Mouse (Mus musculus) 3134 (cell line): Measurements from ENCODE around the gene Anapc2.

Experiments used
- DNase-seq: peaks from one replicate; pipeline ENCODE4 v3.0.0-alpha.2; 2011; ENCODE audit warnings: low spot score; ENCODE audit not compliant: insufficient read length; ENCODE audit errors: extremely low read depth

The Anapc2 gene

DNA sequence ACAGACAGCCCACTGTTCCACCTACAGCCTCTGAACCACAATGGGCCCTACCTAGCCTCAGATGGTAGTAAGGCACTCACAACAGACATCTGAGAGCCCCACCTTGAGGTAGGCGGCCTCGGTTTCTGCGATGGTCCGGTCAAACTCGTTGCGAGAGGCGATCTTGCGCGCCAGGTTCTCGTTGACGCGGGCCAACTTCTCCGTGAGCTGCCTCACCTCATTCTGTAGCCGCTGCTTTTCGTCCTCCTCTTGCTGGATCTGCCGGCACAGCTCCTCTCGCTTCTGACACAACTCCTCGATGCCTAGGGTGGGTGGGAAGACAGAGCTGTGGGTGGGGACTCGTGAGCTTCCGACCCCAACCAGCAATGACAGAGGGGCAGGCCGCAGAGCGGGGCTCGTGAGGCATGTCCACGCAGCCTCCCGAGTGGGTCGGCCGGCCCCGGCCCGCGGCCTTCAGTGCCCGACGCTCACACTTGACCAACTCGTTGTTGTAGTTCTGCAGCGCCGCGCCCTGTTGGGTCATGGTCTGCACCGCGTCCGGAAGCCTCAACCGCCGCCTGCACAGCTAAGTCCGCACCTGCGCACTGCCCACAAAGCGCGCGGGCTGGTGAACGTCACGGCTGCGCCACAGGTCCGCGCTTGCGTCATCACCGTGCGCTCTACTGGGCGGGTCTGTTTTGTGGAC lies at the start of gene Anapc2, which contains the start of gene Ssna1:
Gene Anapc2 (plus strand): TSS at position 652 of the 685 bp plus-strand sequence.
Gene Ssna1 (minus strand): TSS at position 612 of the 685 bp plus-strand sequence.
- peak; percentile 97 for DNase-seq

DNA sequence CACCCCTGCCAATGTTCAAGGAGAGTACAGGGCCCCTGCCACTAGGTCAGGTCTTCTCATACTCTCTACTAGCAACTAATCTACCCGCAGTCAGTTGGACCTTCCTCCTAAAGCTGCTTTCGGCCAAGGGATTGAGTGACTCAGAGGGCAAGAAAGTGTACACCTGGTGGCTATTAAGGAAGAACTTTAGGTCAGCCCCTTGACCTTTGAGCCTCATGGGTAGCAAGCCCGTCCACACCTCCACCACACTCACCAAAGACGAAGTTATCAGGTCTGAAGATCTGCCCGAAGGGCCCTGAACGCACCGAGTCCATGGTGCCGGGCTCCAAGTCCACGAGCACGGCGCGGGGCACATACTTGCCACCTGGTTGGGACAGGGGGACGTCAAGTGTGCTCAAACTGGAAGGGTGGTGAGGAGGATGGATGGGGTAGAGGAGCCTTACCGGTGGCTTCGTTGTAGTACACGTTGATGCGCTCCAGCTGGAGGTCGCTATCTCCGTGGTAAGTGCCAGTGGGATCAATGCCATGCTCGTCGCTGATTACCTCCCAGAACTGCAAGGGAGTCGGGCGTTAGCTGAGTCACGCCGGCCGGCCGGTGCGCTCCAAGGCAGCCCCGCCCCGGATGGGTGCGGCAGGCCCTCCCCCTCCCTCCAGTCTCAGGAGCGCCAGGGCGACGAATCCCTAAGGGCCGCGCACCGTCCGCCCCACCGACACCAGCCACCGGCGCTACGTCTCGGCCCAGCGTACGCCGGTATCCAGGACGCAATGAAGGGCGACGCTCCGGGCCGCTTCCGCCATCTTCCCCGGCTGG lies 48.4 kb upstream of the Anapc2 start:
- peak; percentile 92 for DNase-seq

DNA sequence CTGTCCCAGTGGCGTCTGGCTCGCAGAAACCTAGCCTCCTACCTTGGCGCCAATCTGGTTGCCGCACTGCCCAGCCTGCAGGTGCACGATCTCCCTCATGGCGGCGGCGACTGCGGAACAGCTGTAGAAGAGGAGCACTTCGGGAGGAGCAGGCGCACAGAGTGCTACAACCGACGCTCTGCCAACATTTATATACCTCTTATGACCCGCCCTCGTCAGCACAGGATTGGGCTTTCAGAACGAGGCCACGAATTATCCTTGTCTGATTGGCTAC lies 47.8 kb upstream of the Anapc2 start, which contains the start of gene Tubb4b:
Gene Tubb4b (minus strand): TSS at position 211 of the 274 bp plus-strand sequence.
- no peak for DNase-seq

DNA sequence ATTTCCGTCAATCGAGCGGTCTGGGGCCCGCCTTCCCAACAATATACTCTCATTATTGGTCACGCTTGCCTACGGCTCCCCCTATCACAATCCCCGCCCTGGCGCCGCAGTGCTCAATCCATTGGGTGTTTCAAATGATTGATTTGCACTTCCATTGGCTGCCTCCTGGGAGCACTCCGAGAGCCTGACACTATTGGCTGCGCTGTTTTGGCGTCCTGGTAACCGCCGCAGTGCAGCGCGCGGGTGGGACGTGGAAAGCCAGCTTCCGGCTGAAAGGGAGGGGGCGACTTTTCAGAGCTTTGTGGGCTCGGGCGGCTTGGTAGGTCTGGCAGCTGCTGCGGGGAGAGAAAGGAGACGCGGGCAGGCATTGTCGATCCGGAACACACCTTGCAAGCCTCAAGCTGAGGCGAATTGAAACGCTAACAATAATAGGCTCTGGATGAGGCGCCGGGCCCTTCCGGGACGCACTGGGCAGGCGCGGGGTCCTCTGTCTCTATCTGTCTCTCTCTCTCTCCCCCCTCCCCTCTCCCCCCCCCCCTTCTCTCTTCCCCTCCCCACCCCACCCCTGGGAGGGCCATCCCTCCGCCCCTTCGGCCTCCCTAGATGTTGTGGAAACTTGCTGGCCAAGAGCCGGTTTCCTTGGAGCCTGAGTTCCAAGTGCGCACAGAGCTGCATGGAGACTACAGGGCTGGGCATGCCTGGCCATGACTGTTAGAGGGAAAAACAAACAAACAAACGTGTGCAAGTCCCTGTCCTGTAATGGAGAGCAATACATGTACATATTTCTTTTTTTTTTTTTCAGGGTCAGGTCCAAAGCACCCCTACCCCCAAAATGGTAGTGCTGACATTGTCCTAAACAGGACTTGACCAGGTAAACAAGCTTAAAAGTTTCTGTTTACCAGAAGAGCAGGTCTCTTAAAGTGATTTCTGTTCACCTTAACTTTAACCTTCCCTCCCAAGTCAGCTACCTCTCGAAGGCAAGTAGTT lies 47.2 kb upstream of the Anapc2 start:
- peak; percentile 97 for DNase-seq

DNA sequence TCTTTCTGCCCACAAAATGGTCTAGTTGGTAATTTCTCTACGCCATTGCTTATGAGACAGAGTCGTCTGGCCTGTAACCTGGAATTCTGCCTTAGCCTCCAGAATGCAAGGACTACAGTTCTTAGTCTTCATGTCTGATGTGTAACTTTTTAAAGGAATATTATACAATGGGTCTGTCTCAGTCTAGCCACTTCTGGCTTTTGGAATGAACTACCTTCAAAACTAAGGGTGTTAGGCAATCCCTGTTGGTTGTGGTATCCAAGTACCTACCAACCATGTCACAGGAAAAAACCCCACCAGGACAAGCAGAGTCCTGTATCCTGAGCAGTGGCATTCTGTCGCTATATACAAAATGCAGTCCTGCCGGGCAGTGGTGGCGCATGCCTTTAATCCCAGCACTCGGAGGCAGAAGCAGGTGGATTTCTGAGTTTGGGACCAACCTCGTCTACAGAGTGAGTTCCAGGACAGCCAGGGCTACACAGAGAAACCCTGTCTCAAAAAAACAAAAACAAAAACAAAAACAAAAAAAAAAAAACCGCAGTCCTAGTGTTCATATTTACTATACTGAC lies 46.4 kb upstream of the Anapc2 start:
- DNase-seq: no peak

DNA sequence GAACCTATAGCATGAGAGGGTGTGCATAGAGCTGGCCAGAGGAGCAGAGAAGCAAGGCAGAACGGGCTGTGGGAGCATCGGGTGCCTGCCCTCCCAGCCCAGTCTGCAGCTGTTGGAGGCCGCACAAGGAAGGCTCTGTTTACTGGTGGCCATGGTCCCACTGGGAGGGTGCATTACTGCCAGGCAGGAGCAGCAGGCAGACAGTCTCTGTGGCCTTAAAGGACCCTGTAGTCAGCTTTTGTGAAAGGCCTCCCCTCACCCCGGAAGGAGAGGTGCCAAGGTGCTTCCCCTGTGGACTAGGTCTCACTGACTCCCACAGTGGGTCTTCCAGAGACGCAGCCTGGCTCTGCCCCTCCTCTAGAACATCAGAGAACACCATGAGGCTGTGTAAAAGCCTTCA lies 45.4 kb upstream of the Anapc2 start:
- DNase-seq: no peak

DNA sequence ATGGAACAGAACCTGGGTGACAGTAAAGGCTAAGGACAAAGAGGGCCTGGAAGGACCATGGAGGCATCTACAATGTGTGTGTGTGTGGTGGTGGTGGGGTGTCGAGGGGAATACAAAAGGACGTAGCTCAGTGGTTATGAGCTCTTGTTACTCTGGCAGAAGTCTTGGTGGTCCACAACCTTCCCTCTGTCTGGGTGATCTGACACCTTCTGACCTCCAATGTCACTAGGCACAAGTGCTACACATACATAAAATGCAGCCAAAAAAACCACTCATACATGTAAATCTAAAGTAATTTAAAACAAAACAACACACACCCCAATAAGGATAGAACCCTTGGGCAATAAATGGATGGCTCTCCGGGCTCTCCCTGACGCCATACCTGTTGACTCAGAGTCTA lies 44.9 kb upstream of the Anapc2 start:
- no peak for DNase-seq

DNA sequence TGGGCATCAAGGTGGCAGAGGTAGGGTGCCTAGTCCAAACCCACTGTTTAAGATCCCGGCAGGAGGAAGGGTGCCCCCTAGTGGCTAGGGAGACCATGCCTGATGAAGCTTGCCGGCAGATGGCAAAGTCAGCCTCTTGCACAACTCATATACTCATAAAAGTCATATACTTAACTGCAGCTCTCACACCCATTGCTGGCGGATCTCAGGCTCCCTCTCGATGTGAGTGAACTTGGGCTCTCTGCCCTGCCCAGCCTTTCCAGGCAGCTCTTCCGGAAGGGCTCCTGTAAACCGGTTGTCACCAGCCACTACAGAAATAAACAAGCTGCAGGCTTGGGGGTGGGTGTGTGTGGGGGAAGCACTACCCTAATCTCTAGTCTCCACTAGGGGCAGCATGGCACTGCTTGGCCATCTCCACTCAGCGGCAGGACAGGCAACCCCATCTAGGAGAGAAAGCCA lies 43.8 kb upstream of the Anapc2 start:
- peak; percentile 78 for DNase-seq

DNA sequence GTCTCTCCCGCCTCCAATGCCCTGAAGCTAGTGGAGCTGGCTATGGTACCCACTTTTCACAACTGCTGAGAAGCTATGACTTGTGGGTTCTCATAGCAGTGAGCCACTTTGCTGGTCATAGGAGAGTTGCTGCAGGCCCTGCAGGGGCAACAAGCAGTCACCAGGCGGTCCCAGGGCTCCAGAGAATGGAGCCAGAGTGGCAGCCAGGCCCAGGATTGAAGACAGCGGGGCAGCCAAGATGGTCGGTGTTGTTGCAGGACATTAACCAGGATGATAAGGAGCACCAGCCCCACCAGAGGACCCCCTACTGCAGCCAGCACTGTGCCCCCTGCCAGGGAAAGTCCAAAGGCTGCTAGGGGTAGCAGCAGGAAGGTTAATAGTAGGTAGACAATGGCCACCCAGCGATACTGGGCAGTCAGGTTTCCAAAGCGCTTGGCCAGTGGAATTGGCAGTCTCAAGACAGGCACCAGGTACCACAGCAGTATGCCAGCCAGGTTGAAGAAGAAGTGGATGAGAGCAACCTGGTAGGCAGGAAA lies 43.2 kb upstream of the Anapc2 start:
- no peak for DNase-seq

DNA sequence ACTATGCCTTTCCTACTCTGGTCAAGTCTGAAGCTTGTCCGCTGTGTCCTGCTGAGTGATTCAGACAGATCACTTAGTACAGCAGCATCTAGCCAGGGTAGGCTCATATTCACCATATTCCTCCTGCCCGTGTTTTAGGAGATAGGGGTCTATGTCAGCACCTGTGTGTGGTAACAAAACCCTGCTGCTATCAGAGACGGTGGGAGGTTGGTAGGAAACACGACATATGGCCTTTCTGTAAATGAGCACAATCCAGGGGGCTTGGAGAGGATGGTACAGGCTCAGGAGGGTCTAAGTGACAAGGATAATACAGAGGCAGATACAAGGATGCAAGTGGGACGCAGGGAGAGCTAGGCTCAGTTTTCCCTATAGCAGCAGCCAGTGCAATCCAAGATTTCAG lies 42.7 kb upstream of the Anapc2 start:
- DNase-seq: no peak

DNA sequence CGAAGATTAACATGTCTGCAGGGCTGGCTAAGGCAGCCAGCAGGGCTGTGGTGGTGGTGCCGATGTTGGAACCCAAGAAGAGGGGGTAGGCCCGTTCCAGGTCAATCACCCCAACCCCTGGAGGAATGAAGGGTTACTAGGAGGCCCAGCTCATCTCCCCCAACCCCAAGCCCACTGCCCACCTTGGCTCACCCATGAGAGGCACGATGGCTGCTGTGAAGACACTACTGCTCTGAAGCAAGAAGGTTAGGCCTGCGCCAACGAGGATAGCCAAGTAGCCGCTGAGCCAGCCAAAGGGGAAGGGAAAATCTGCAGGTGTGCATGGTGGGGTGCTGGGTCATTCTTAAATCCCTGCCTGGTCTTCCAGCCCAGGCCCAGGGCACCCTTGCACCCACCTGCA lies 41.7 kb upstream of the Anapc2 start:
- no peak for DNase-seq

DNA sequence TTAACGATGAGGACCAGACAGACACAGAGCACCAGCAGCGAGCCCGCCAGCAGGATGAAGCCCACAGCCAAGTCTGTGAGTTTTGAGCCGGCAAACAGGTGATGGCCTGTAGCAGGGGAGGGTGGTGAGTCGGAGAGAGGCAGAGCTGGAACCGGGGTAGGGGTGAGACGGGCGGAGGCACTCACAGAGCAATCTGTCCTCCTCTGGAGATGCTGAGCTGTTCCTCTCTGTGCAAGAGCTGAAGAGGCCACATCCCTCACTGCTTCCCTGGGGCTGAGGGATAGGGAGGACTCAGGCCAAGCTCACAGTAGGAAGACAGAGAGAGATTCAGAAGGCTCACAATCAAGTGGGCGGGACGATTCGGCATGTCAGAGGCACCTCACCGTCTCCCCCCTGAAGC lies 41.2 kb upstream of the Anapc2 start:
- DNase-seq: no peak

DNA sequence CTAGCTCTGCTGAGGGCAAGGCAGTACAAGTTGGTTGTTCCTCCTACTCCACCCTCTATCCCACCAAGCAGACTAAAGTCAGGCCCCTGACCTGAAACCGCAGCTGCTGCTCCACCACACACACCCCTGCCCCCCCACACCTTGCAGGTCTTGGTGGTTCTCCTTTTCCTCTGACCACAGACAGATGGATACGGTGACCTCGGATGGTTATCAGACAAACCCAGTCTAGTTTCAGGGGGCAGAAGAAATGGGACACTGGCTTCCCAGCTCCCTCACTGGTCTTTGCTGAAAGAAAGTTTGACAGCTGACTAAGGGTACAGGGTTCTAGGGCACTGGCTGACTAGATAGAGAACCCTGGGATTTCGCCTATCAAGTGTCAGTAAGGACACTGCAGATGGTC lies 38.9 kb upstream of the Anapc2 start:
- no peak for DNase-seq

DNA sequence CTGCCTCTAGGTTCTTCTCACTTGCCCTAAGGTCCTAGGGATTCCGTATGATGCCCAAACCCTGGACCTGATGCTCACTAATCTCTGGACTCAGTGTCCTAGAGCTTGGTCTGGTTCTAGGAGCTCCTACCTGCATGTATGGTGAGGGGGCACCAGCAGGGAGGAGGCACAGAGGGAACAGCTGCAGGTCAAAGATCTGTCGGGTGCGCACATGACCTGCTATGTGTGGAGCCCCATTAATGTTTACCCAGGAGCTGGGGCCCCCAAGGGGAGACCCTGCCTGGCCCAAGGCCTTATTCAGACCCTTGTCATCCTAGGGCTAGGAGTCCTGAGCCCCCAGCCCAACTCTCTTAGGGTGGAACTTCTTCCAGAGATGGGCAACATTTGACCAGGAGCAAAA lies 38.2 kb upstream of the Anapc2 start, which contains the start of gene Slc34a3:
Gene Slc34a3 (minus strand): TSS at position 315 of the 400 bp plus-strand sequence.
- DNase-seq: no peak

DNA sequence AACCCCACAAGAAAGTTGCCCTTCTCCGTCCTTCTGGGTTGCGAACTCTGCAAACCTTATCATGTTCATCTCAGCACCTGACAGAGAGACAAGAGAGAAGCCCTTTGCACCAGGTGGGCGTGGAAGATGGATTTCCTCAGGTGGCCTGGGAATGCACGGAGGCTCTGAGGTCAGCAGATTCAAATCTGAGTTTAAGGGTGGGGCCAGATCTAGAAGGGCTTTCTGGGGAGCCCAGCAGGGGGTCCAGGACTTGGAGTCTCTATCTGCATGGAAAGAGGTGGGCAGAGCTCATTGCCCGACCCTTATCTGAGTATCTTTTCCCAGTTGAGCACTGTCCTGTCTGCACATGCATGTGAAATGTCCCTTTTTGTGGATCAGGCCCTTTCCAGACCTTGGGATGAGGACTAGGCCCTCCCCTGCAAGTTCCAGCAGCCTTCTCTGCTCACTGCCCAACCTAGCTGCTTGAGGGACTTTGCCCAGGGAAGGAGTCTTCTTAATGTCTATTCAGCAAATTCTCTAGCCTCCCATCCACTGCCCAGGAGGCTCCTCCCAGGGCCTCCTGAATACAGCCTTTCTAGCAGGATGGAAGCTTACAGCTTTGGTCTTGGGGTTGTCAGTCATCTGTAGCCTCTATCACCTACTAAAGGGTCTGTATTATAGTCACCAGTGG lies 37.6 kb upstream of the Anapc2 start:
- DNase-seq: no peak

DNA sequence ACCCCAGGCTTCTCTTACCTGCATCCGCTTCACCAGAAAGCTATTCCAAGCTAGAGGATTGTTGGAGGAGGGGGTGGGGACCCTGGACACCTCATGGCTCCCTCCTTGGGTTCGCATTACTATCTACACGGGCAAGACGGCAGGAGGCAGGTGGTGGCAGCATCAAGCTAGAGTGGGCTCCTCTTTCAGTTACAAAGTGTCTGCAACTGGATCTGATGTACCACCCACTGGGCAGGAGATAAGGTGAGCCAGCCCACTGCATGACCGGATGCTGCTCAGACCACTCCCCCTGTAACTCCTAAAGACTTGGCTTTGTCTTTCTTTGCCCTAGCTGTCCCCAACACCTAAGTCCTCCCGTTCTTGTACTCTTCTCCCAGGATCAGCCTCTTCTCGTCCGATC lies 35.7 kb upstream of the Anapc2 start, which contains the start of gene Rnf224:
Gene Rnf224 (minus strand): TSS at position 174 of the 400 bp plus-strand sequence.
- DNase-seq: no peak

DNA sequence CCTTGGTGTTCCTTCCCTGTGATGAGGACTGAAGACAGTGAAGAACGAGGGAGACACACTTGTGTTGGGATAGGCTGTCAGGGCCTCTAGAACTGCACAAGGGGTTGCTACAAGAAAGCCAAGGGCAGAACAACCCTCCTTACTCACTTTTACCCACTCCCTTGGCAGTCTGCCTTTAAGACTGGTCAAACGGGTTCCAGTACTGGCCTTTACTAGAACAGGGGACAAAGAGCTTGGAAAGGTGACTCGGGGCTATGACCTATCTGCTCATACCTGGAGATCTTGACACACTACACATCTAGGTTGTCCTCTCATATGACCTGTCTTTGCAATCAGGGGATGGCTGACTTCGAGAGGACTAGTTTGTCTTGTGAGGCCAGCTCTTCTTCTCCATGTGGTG lies 34.8 kb upstream of the Anapc2 start:
- no peak for DNase-seq

DNA sequence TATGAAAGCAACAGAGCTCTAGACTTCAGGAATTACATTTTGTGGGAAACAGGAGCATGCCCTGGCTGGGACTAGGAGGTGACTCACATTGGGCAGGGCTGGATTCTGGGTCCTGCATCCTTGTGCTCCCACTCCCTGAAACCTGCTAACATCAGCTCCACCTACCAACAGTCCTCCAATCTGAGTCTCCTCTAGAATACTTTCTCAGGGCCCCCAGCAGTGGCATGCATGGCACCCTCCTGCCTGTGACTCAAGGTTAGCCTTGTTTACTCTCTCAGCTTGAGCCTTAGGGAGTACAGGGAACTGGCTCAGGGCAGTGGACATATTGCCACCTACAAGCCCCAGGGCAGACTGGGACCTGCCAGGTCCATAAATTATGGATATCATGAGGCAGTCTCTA lies 34.2 kb upstream of the Anapc2 start:
- no peak for DNase-seq

DNA sequence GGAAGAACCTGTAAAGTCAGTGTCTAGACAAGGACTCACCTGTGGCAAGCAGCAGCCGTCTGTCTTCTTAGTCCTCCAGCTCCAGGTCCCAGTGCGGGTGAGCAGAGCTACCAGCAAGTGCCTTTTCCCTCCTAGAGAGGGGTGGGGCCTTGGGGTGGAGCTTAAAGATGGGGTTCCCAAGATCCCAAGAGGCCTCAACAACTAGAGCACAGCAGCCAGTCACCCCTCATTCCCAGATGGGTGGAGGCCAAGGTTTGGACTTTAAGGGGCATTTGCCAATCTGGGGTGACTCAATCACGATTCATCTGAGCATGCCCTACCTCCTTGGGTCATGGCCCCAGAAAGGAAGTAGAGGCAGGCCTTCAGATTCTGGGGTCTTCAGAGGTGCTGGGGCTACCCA lies 32.5 kb upstream of the Anapc2 start:
- no peak for DNase-seq

DNA sequence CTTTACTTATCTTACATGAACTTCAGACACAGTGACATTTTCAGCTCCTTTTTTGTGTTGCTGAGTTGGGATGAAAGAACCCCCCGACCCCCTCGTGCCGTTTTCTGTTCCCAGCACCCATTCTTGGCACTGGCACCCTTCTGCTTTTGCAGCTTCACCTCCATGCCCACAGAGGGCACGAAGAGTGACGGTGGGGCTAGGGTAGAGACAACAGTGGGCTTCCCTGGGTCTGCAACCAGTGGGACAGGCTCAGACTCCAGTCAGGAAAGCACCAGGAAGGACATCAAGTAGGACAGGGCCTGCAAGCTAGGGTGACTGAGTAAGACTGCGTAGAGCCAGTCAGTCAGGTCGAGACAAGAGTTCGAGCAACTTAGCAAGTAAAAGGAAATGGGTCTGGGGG lies 32.0 kb upstream of the Anapc2 start:
- DNase-seq: no peak
